Mouse (Mus musculus): Measurements from ENCODE around the gene Gm29666. TPM values are rescaled to one million over a fixed set of nuclear protein-coding genes. Genes with fewer than 3 reads are reported as not detected.
A peak's percentile ranks its signal among the peaks of the same experiment; 100 is the strongest.

Gene Gm29666
- polyA plus RNA-seq, 1 experiment = 0.10 TPM

DNA sequence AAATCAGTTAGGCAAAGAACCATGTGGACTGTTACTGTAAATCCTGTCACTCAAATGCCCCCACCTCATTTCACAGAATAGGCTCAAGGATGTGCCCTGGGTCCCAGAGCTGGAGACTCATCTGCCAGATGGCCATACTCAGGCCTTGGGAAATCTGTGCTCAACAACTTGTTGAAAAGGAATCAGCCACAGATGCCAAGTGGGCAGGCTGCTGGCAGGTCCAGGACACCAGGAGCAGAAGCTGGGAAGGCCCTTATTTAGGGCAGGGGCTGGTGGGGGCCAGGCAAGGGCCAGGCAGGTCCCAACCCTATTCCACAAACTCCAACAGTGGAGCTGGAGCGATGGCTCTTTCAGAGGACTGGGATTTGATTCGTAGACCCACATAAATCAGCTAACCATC, 42.7 kb upstream of the Gm29666 start:
- no peak overlapping the region for H3K4me3 ChIP-seq
- H3K4me2 ChIP-seq (ENCODE audit: low read depth) = no peak overlapping the region
- H3K79me2 ChIP-seq (ENCODE audit: control insufficient read depth, insufficient read depth) = peaks cover 5% of the 10 kb centered on the region
- H3K27me3 ChIP-seq (ENCODE audit: control insufficient read depth, insufficient read depth, insufficient read length) = no peaks in the 10 kb centered on the region
- H3K36me3 ChIP-seq (ENCODE audit: control insufficient read depth, insufficient read depth) = no peaks in the 10 kb centered on the region
- no peak for TF ChIP-seq USF1 (IDR thresholded peaks at IDR 0.05; ENCODE audit: low read depth)
- TF ChIP-seq POLR2AphosphoS2 (IDR thresholded peaks at IDR 0.05; ENCODE audit: insufficient read length, low read depth) = no peak
- TF ChIP-seq TCF3 (IDR thresholded peaks at IDR 0.05; ENCODE audit: insufficient read length, low read depth) = no peak
- no peak for TF ChIP-seq CEBPB (IDR thresholded peaks at IDR 0.05; ENCODE audit: insufficient read depth, poor library complexity, severe bottlenecking)
- no peak for TF ChIP-seq POLR2A (IDR thresholded peaks at IDR 0.05; ENCODE audit: insufficient read length, low read depth)
- no peak for TF ChIP-seq SRF (IDR thresholded peaks at IDR 0.05; ENCODE audit: control insufficient read depth, insufficient read length, low read depth)
- no peak for TF ChIP-seq REST (IDR thresholded peaks at IDR 0.05; ENCODE audit: insufficient read depth, insufficient read length)
- no peak for TF ChIP-seq MYOD1 (IDR thresholded peaks at IDR 0.05; ENCODE audit: control insufficient read depth in 1 of 3, insufficient read length in 2 of 3, low read depth in 2 of 3)
- TF ChIP-seq TCF12 (IDR thresholded peaks at IDR 0.05; ENCODE audit: insufficient read depth, poor library complexity, severe bottlenecking) = no peak
- no peak for TF ChIP-seq E2F4 (IDR thresholded peaks at IDR 0.05; ENCODE audit: insufficient read depth)
- TF ChIP-seq MYOG (IDR thresholded peaks at IDR 0.05; ENCODE audit: control insufficient read depth in 1 of 3, insufficient read depth in 1 of 3, insufficient read length in 2 of 3, low read depth in 2 of 3) = no peak
- TF ChIP-seq MAX (IDR thresholded peaks at IDR 0.05; ENCODE audit: low read depth) = no peak
- H3ac ChIP-seq (ENCODE audit: control insufficient read depth, insufficient read length) = no peak overlapping the region

DNA sequence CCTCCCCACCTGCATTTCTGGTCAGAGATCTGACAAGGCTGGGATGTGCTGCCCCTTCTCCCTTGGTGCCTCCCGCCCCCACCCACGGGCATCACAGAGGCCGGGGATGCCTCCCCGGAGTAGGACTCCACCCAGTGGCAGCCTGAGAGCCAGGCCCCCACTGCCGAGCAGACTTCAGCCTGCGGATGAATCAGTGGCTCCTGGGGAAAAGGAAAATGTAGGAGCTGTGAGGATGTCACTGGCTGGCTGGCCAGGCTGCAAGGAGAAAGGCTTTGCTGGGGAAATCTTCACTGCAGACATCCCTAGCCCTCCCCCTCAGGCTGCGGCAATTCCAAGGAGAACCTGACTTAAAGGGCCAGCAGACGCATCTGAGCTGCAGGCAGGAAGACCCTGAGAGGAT, 40.9 kb upstream of the Gm29666 start:
- TF ChIP-seq SRF (IDR thresholded peaks at IDR 0.05; ENCODE audit: control insufficient read depth, insufficient read length, low read depth) (no peak), REST (IDR thresholded peaks at IDR 0.05; ENCODE audit: insufficient read depth, insufficient read length) (no peak), TCF3 (IDR thresholded peaks at IDR 0.05; ENCODE audit: insufficient read length, low read depth) (no peak), E2F4 (IDR thresholded peaks at IDR 0.05; ENCODE audit: insufficient read depth) (no peak), POLR2AphosphoS2 (IDR thresholded peaks at IDR 0.05; ENCODE audit: insufficient read length, low read depth) (no peak), MYOG (IDR thresholded peaks at IDR 0.05; ENCODE audit: control insufficient read depth in 1 of 3, insufficient read depth in 1 of 3, insufficient read length in 2 of 3, low read depth in 2 of 3) (no peak), POLR2A (IDR thresholded peaks at IDR 0.05; ENCODE audit: insufficient read length, low read depth) (no peak), USF1 (IDR thresholded peaks at IDR 0.05; ENCODE audit: low read depth) (no peak)
- Histone ChIP-seq H3K4me2 (ENCODE audit: low read depth) (no peak overlapping the region), H3K79me2 (ENCODE audit: control insufficient read depth, insufficient read depth) (peaks cover 5% of the 10 kb centered on the region), H3ac (ENCODE audit: control insufficient read depth, insufficient read length) (no peak overlapping the region), H3K36me3 (ENCODE audit: control insufficient read depth, insufficient read depth) (peaks cover 9% of the 10 kb centered on the region), H3K4me3 (no peak overlapping the region), H3K27me3 (ENCODE audit: control insufficient read depth, insufficient read depth, insufficient read length) (no peaks in the 10 kb centered on the region)

DNA sequence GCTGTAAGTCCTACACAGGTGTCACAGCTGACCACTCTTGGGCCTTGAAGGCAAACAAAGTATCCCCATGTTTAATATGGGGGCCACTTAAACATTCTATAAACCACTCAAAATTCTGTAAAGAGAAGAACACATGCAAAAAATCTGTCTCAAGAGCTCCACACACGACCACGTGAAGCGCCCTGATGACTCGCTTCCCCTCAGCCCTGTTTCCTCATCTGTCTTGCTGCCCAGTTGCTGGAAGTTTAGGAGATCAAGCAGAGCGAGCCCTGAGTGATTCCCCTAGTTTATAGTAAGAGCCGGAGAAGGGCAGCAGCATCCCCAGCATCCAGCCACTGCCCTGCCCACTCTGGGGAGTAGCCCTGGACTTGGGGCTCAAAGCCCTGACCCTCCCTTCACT, 40.1 kb upstream of the Gm29666 start:
- Histone ChIP-seq H3K27me3 (ENCODE audit: control insufficient read depth, insufficient read depth, insufficient read length) (no peaks in the 10 kb centered on the region), H3K79me2 (ENCODE audit: control insufficient read depth, insufficient read depth) (peaks cover 5% of the 10 kb centered on the region), H3ac (ENCODE audit: control insufficient read depth, insufficient read length) (no peak overlapping the region), H3K36me3 (ENCODE audit: control insufficient read depth, insufficient read depth) (peaks cover 13% of the 10 kb centered on the region), H3K4me2 (ENCODE audit: low read depth) (no peak overlapping the region), H3K4me3 (no peak overlapping the region)
- no peak for TF ChIP-seq POLR2AphosphoS2 (IDR thresholded peaks at IDR 0.05; ENCODE audit: insufficient read length, low read depth)
- TF ChIP-seq USF1 (IDR thresholded peaks at IDR 0.05; ENCODE audit: low read depth) = peak; percentile 18
- no peak for TF ChIP-seq MYOG (IDR thresholded peaks at IDR 0.05; ENCODE audit: control insufficient read depth in 1 of 3, insufficient read depth in 1 of 3, insufficient read length in 2 of 3, low read depth in 2 of 3)

DNA sequence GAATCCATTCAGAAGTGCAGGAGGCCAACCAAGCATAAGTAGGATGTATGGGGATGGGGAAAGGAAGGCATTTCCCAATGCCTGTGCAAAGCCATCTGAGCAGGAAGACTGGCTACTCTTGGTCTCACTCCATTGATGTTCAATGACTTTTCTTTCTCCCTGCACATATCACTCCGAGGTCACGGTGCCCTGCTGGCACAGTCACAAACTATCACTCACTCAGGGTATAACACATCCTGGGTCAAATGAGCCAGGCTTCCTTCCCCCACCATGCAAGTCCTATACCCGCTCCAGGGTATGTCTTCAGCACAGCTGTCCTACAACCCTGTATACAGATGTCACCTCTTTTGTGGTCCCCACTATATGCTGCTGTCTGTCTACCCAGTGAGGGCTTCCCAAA, 38.5 kb upstream of the Gm29666 start:
- no peak overlapping the region for H3K4me3 ChIP-seq
- H3ac ChIP-seq (ENCODE audit: control insufficient read depth, insufficient read length) = no peak overlapping the region
- H3K36me3 ChIP-seq (ENCODE audit: control insufficient read depth, insufficient read depth) = peaks cover 13% of the 10 kb centered on the region
- no peak overlapping the region for H3K4me2 ChIP-seq (ENCODE audit: low read depth)
- H3K27me3 ChIP-seq (ENCODE audit: control insufficient read depth, insufficient read depth, insufficient read length) = no peaks in the 10 kb centered on the region
- H3K79me2 ChIP-seq (ENCODE audit: control insufficient read depth, insufficient read depth) = peaks cover 5% of the 10 kb centered on the region
- TF ChIP-seq MYOD1 (IDR thresholded peaks at IDR 0.05; ENCODE audit: control insufficient read depth in 1 of 3, insufficient read length in 2 of 3, low read depth in 2 of 3) = no peak
- TF ChIP-seq CEBPB (IDR thresholded peaks at IDR 0.05; ENCODE audit: insufficient read depth, poor library complexity, severe bottlenecking) = no peak

DNA sequence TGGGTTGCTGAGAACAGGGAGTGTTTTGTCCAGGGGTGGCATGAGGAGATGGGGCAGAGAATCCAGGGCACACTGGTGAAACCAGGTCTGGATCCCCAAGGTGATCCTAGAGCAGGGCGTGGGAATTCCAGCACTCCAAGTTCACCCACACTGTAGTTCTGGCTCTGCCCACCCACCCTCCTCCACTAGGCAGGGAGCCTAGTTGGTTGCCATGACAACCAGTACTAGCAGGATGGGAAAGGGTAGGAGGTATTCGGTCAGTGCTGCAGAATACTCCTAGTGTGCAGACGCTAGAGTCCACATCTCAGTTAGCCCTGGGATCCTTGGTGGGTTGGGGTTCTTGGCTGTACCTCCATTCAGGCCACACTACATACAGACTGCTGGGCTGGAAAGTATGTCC, 38.0 kb upstream of the Gm29666 start:
- Histone ChIP-seq H3K4me3 (no peak overlapping the region), H3K27me3 (ENCODE audit: control insufficient read depth, insufficient read depth, insufficient read length) (no peaks in the 10 kb centered on the region), H3K79me2 (ENCODE audit: control insufficient read depth, insufficient read depth) (peaks cover under 1% of the 10 kb centered on the region), H3ac (ENCODE audit: control insufficient read depth, insufficient read length) (no peak overlapping the region), H3K36me3 (ENCODE audit: control insufficient read depth, insufficient read depth) (peaks cover 13% of the 10 kb centered on the region), H3K4me2 (ENCODE audit: low read depth) (no peak overlapping the region)
- TF ChIP-seq POLR2AphosphoS2 (IDR thresholded peaks at IDR 0.05; ENCODE audit: insufficient read length, low read depth) = no peak
- no peak for TF ChIP-seq MAX (IDR thresholded peaks at IDR 0.05; ENCODE audit: low read depth)
- TF ChIP-seq POLR2A (IDR thresholded peaks at IDR 0.05; ENCODE audit: insufficient read length, low read depth) = no peak
- no peak for TF ChIP-seq CEBPB (IDR thresholded peaks at IDR 0.05; ENCODE audit: insufficient read depth, poor library complexity, severe bottlenecking)
- no peak for TF ChIP-seq USF1 (IDR thresholded peaks at IDR 0.05; ENCODE audit: low read depth)
- TF ChIP-seq E2F4 (IDR thresholded peaks at IDR 0.05; ENCODE audit: insufficient read depth) = no peak
- no peak for TF ChIP-seq MYOG (IDR thresholded peaks at IDR 0.05; ENCODE audit: control insufficient read depth in 1 of 3, insufficient read depth in 1 of 3, insufficient read length in 2 of 3, low read depth in 2 of 3)
- TF ChIP-seq TCF12 (IDR thresholded peaks at IDR 0.05; ENCODE audit: insufficient read depth, poor library complexity, severe bottlenecking) = no peak
- TF ChIP-seq TCF3 (IDR thresholded peaks at IDR 0.05; ENCODE audit: insufficient read length, low read depth) = no peak
- TF ChIP-seq MYOD1 (IDR thresholded peaks at IDR 0.05; ENCODE audit: control insufficient read depth in 1 of 3, insufficient read length in 2 of 3, low read depth in 2 of 3) = no peak
- TF ChIP-seq SRF (IDR thresholded peaks at IDR 0.05; ENCODE audit: control insufficient read depth, insufficient read length, low read depth) = no peak
- no peak for TF ChIP-seq REST (IDR thresholded peaks at IDR 0.05; ENCODE audit: insufficient read depth, insufficient read length)

Data from myocyte (in vitro differentiated cells).